Mouse (Mus musculus) kidney, postnatal 14 days (tissue): ENCODE results near the gene Dll4.

Experiments
- DNase-seq: peaks from one replicate; pipeline ENCODE4 v3.0.0; 2022; ENCODE audit warnings: mixed read lengths

Gene Dll4

GRCm38 (mm10) chr2:119312380-119312958 lies 13.1 kb upstream of the Dll4 start:
- no peak for DNase-seq

GRCm38 (mm10) chr2:119313780-119314479 lies 11.7 kb upstream of the Dll4 start:
- no peak for DNase-seq

GRCm38 (mm10) chr2:119314742-119315310 lies 10.8 kb upstream of the Dll4 start:
- DNase-seq = no peak

- DNase-seq = peak; percentile 55
Measured at GRCm38 (mm10) chr2:119318043-119318710, 7.4 kb upstream of the Dll4 start.

- DNase-seq = peak; percentile 59
Measured at GRCm38 (mm10) chr2:119320571-119320970, 5.0 kb upstream of the Dll4 start.

GRCm38 (mm10) chr2:119321771-119322586 lies 3.6 kb upstream of the Dll4 start:
- no peak for DNase-seq

- no peak for DNase-seq
Measured at GRCm38 (mm10) chr2:119322587-119323300, 2.8 kb upstream of the Dll4 start.

GRCm38 (mm10) chr2:119323866-119324575 lies 1.6 kb upstream of the Dll4 start:
- no peak for DNase-seq

- DNase-seq = peak; percentile 72
Measured at GRCm38 (mm10) chr2:119324576-119325318, 837 bp upstream of the Dll4 start.

GRCm38 (mm10) chr2:119326161-119327101 lies 847 bp downstream of the Dll4 start:
- peak; percentile 42 for DNase-seq

GRCm38 (mm10) chr2:119327102-119327480 lies 1.5 kb downstream of the Dll4 start:
- peak; percentile 88 for DNase-seq

GRCm38 (mm10) chr2:119327942-119328526 lies 2.5 kb downstream of the Dll4 start:
- DNase-seq = no peak

GRCm38 (mm10) chr2:119328546-119328945 lies 3.0 kb downstream of the Dll4 start:
- no peak for DNase-seq

- DNase-seq = no peak
Measured at GRCm38 (mm10) chr2:119329123-119329817, 3.7 kb downstream of the Dll4 start.

GRCm38 (mm10) chr2:119330795-119331194 lies 5.2 kb downstream of the Dll4 start:
- no peak for DNase-seq

- no peak for DNase-seq
Measured at GRCm38 (mm10) chr2:119332177-119332661, 6.6 kb downstream of the Dll4 start.

GRCm38 (mm10) chr2:119334135-119334534 lies 8.6 kb downstream of the Dll4 start:
- no peak for DNase-seq

GRCm38 (mm10) chr2:119334964-119335525 lies 9.5 kb downstream of the Dll4 start:
- no peak for DNase-seq
